Mouse (Mus musculus) intestine, embryonic 15.5 days (tissue): ENCODE data around the gene Pdcd2. TPM values are rescaled to one million over a fixed set of nuclear protein-coding genes. Genes with fewer than 3 reads are reported as not detected.
"Not testable (repeated sequence)": the region's sequence is repeated elsewhere in the genome, so short reads cannot be mapped to it uniquely, and the experiment has no call there.

ENCODE experiments used
- ATAC-seq: fragments of 200-750 bp; cut with Nextera tagmentation; 2 replicates; pipeline ENCODE4 v1.8.0; 2017; ENCODE audit warnings: moderate TSS enrichment, moderate library complexity
- H3K27ac ChIP-seq: fragments of 300-500 bp; sonication (generic); 2 replicates; pipeline ENCODE4 v1.5.1; 2015; ENCODE audit warnings: mild to moderate bottlenecking, inconsistent platforms
- H3K27me3 ChIP-seq: fragments of 300-500 bp; sonication (generic); replicated peaks from 2 replicates; pipeline ENCODE4 v1.6.1; 2015; ENCODE audit warnings: inconsistent platforms
- H3K36me3 ChIP-seq: fragments of 300-500 bp; sonication (generic); 2 replicates; pipeline ENCODE4 v1.6.1; 2015; ENCODE audit warnings: inconsistent platforms
- H3K4me1 ChIP-seq: fragments of 300-500 bp; sonication (generic); replicated peaks from 2 replicates; pipeline ENCODE4 v1.6.1; 2015; ENCODE audit warnings: inconsistent platforms
- H3K4me2 ChIP-seq: fragments of 300-500 bp; sonication (generic); replicated peaks from 2 replicates; pipeline ENCODE4 v1.6.1; 2015; ENCODE audit warnings: mild to moderate bottlenecking, inconsistent platforms
- H3K4me3 ChIP-seq: fragments of 300-500 bp; sonication (generic); replicated peaks from 2 replicates; pipeline ENCODE4 v1.5.1; 2015; ENCODE audit warnings: inconsistent platforms
- H3K9ac ChIP-seq: fragments of 300-500 bp; sonication (generic); 2 replicates; pipeline ENCODE4 v1.6.1; 2015; ENCODE audit warnings: inconsistent platforms
- H3K9me3 ChIP-seq: fragments of 300-500 bp; sonication (generic); 2 replicates; pipeline ENCODE4 v1.6.1; 2016; ENCODE audit warnings: inconsistent platforms
- WGBS: fragments of 180-500 bp; shearing (Covaris S2); methylation state at CpG from one replicate; pipeline ENCODE4 v1.1.7; 2015; 5-methylcytosine and 5-hydroxymethylcytosine counted together
- polyA plus RNA-seq: library from polyadenylated mRNA; unstranded; fragments of >200 nt; fragmentation: Nextera tagmentation; extraction: Ambion mirVana; gene quantifications from 2 replicates; pipeline ENCODE4 v1.2.1, GENCODE M21; 2015

Pdcd2 gene
- 49.9 and 57.0 TPM in 2 replicates for polyA plus RNA-seq

DNA sequence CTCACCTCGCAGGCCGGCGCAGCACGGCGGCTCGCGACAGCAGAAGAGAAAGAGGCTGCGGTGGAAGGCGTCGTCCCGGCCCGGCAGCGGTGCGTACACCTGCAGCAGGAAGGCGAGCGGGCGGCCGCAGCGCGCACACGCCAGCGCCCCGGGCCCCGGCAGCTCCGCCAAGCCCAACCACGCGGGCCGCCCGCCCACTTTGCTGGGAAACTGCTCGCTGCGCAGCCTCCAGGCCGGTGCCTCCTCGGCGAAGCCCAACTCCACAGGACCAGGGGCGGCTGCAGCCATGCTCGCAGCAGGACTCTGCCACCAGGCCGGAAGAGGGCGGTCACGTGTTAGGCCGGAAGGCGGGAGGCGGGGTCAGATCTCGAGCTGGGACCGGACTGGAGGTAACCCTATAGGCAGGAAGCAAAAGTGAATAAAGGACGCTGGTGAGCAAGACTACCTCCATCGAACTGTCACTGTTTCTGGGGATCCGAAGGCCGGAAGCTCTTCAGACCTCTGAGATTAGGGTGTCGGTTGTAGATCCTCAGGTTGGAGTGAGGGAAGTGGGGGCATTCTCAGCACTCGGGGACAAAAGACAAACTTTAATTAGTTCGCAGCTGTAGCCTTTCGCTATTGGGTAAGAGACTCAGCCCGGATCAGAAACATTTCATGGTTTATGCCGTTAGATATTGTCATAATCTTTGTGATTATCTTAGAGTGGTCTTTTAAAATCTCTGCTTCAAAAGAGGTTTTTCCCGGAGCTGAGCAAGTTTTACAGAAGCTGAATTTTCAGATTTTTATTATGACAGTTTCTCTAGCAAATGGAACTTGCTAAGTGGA, at the start of gene Pdcd2:
TSS of gene Pdcd2 (minus strand) at position 316 of the 825 bp plus-strand sequence.
- WGBS = under 1% methylated on average over 54 of the region's 55 CpGs
- Histone ChIP-seq H3K9me3 (no peaks in the 10 kb centered on the region), H3K4me1 (0 out of 2 replicates have a peak, but pooled peaks cover 3% of the 10 kb centered on the region), H3K4me2 (peak within 1 kb of the TSS; percentile 70), H3K9ac (peak within 1 kb of the TSS; percentile 83), H3K36me3 (0 out of 2 replicates have a peak, but pooled peaks cover 7% of the 10 kb centered on the region), H3K4me3 (peak within 1 kb of the TSS; percentile 85), H3K27ac (peak within 1 kb of the TSS; percentile 87), H3K27me3 (no peaks in the 10 kb centered on the region)
- peak; percentile 100 for ATAC-seq

DNA sequence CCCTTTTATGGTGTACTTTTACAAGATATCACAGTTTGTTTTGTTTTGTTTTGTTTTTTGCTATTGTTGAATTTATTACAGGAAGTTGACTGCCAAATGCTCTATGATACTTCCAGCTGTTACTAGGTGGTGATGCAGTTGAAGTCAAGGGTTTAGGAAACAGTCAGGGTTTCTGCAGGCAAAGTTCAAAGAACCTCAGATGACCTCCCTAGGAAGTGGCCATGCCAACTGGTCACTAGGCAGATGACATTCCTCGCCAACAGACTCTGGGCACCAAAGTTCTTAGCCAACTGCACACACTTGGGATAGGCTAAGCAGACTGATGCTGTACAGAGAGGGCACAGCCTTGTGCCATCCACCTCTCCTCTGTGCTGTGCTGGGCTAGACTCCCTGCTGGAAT, 48.0 kb upstream of the Pdcd2 start:
- no peak overlapping the region for H3K4me2 ChIP-seq
- no peaks in the 10 kb centered on the region for H3K9me3 ChIP-seq
- no peaks in the 10 kb centered on the region for H3K4me1 ChIP-seq
- H3K4me3 ChIP-seq = no peak overlapping the region
- WGBS = 77% methylated on average over 1 of the region's 1 CpGs
- no peaks in the 10 kb centered on the region for H3K36me3 ChIP-seq
- H3K9ac ChIP-seq = no peak overlapping the region
- no peak for ATAC-seq
- H3K27me3 ChIP-seq = 0 out of 2 replicates have a peak, but pooled peaks cover 10% of the 10 kb centered on the region
- no peak overlapping the region for H3K27ac ChIP-seq

DNA sequence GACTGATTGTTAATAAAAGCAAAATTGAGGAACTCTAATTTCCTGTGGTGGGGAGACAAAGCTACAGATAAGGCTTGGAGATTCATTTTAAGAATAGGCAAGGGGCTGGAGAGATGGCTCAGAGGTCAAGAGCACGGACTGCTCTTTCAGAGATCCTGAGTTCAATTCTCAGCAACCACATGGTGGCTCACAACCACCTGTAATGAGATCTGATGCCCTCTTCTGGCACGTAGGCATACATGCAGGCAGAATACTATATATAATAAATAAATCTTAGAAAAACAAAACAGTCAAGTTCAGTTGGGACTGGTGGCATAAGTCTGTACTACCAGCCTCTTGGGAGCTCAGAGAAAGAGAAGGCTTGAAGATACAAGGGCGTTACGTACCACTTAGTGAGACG, 39.8 kb upstream of the Pdcd2 start:
- Histone ChIP-seq H3K4me2 (no peak overlapping the region), H3K4me3 (no peak overlapping the region), H3K36me3 (no peaks in the 10 kb centered on the region), H3K4me1 (no peaks in the 10 kb centered on the region), H3K27me3 (0 out of 2 replicates have a peak, but pooled peaks cover 2% of the 10 kb centered on the region), H3K9me3 (no peaks in the 10 kb centered on the region), H3K27ac (no peak overlapping the region), H3K9ac (no peak overlapping the region)
- no peak for ATAC-seq
- WGBS = 69% methylated on average over 5 of the region's 5 CpGs

DNA sequence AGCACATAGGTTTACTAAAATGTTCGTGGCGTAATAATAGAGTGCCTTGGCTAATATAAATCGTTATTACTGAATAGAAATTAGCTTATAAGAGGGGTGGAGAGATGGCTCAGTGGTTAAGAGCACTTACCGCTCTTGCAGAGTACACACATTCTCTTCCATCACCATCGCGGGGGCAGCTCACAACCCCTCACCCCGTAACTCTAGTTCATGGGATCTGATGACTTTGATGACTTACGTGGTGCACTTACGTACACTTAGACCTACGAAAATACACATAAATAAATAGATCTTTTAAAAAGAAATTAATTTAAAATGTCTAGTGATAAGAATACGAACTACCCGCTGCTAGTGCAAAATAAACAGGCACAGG, 37.8 kb upstream of the Pdcd2 start:
- 0 out of 2 replicates have a peak, but pooled peaks cover 2% of the 10 kb centered on the region for H3K27me3 ChIP-seq
- no peaks in the 10 kb centered on the region for H3K9me3 ChIP-seq
- no peak overlapping the region for H3K9ac ChIP-seq
- peak overlapping the region; percentile 69 for H3K4me3 ChIP-seq
- no peak overlapping the region for H3K27ac ChIP-seq
- WGBS = 43% methylated on average over 12 of the region's 12 CpGs
- H3K36me3 ChIP-seq = no peaks in the 10 kb centered on the region
- H3K4me2 ChIP-seq = peak overlapping the region; percentile 67
- ATAC-seq = no peak
- no peaks in the 10 kb centered on the region for H3K4me1 ChIP-seq

DNA sequence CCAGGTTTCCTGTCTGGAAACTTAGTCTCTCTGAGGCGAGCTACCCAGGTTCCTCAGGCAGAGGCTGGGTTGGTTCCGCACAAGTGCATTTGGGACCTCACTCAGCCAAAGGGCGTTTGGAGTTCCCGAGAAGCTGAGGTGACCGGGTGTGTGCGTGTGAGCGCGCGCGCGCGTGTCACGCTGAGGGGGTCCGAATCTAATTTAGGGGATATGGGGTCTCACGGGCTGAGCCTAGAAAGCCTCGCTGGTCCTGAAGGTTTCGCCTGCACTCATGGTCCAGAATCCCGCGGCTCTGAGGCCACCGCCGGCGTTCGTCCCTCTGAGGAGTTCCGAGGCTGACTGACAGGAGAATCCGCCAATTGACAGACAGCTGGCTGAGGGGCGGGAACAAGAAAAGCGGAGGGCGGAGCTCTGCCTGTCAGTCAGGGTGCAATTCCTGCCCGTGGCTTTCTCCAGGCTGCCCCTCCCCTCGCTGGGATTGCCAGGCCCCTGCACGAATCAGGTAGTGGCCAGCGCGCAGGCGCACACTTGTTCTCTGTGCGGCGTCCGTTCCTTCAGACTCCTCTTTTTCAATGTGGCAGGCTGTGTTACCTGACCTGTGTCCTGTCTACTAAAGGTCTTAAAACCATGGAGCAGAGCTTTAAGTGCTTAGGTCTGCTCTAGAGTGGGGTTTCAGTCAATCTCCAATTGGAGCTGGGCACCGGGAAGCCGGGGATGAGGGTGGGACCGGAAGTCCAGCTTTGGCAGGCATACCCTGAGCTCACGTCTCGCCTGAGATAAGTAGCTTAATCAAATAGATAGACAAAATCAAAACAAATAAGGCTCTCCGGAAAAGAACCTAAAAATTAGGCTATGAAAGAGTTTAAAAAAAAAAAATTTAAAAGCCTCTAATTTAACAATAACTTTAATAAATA, 37.2 kb upstream of the Pdcd2 start, which contains the start of gene Prdm9:
TSS of gene Prdm9 (minus strand) at position 341 of the 914 bp plus-strand sequence.
- no peaks in the 10 kb centered on the region for H3K36me3 ChIP-seq
- peak; percentile 100 for ATAC-seq
- H3K4me2 ChIP-seq = peak within 1 kb of the TSS; percentile 90
- H3K27me3 ChIP-seq = 0 out of 2 replicates have a peak, but pooled peaks cover 2% of the 10 kb centered on the region
- no peaks in the 10 kb centered on the region for H3K4me1 ChIP-seq
- WGBS = under 1% methylated on average over 43 of the region's 43 CpGs
- H3K9ac ChIP-seq = peak within 1 kb of the TSS; percentile 71
- H3K9me3 ChIP-seq = no peaks in the 10 kb centered on the region
- H3K4me3 ChIP-seq = peak within 1 kb of the TSS; percentile 69
- peak within 1 kb of the TSS; percentile 92 for H3K27ac ChIP-seq

DNA sequence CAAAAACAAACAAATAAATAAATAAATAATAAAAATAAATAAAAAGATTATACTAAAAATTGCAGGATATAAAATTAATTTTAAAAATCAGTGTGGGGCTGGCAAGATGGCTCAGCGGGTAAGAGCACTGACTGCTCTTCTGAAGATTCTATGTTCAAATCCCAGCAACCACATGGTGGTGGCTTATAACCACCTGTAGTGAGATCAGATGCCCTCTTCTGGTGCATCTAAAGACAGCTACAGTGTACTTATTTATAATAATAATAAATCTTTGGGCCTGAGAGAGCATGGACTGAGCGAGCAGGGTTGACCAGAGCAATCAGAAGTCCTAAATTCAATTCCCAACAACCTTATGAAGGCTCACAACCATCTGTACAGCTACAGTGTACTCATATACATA, 32.8 kb upstream of the Pdcd2 start:
- no peak overlapping the region for H3K27ac ChIP-seq
- no peak overlapping the region for H3K4me2 ChIP-seq
- WGBS = 92% methylated on average over 2 of the region's 2 CpGs
- H3K9me3 ChIP-seq = no peaks in the 10 kb centered on the region
- H3K27me3 ChIP-seq = 0 out of 2 replicates have a peak, but pooled peaks cover 2% of the 10 kb centered on the region
- no peak overlapping the region for H3K9ac ChIP-seq
- H3K4me1 ChIP-seq = no peaks in the 10 kb centered on the region
- no peak overlapping the region for H3K4me3 ChIP-seq
- ATAC-seq = no peak
- no peaks in the 10 kb centered on the region for H3K36me3 ChIP-seq

DNA sequence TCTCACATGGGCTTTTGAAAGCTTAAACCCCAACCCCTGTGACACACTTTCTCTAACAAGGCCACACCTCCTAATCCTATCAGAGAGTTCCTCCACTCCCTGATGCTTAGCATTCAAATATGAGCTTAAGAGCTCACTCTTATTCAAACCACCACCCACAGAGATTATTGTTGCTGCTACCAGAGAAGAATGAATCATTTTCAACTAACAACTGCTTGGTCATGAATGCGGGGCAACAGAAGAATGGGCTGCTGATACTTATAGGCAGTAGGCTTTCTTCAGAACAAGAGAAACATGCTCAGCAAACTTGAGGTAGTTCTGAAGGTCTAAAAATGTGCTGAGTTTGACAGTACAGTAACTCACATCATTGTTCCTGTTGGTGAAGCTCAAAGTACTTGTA, 22.6 kb upstream of the Pdcd2 start:
- no peaks in the 10 kb centered on the region for H3K9me3 ChIP-seq
- ATAC-seq = no peak
- no peak overlapping the region for H3K27ac ChIP-seq
- H3K27me3 ChIP-seq = no peaks in the 10 kb centered on the region
- H3K4me1 ChIP-seq = no peaks in the 10 kb centered on the region
- H3K4me2 ChIP-seq = no peak overlapping the region
- no peak overlapping the region for H3K4me3 ChIP-seq
- no peak overlapping the region for H3K9ac ChIP-seq
- no peaks in the 10 kb centered on the region for H3K36me3 ChIP-seq
- 45% methylated on average over 1 of the region's 1 CpGs for WGBS

DNA sequence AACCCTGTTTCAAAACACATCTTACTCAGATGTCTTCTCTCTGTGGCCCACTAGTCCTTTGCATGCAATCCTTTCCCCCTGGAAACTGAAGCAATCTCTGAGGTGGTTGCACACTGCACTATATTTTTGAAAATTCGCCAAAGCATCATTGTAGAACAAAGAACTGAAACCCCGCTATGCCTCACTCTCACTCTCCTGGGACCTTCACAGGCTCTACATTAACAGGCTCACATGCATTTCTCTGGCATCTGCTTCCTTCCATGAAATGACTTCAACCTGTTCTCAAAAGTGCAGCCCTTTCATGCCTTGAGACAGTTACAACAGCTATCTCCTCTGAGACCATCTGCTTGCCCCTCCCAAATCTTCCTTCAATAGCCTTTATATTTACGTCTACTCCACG, 19.3 kb upstream of the Pdcd2 start:
- no peak overlapping the region for H3K9ac ChIP-seq
- no peaks in the 10 kb centered on the region for H3K9me3 ChIP-seq
- no peak overlapping the region for H3K27ac ChIP-seq
- H3K36me3 ChIP-seq = no peaks in the 10 kb centered on the region
- H3K4me1 ChIP-seq = no peaks in the 10 kb centered on the region
- H3K4me2 ChIP-seq = no peak overlapping the region
- H3K27me3 ChIP-seq = no peaks in the 10 kb centered on the region
- WGBS = 67% methylated on average over 4 of the region's 4 CpGs
- H3K4me3 ChIP-seq = no peak overlapping the region
- no peak for ATAC-seq

DNA sequence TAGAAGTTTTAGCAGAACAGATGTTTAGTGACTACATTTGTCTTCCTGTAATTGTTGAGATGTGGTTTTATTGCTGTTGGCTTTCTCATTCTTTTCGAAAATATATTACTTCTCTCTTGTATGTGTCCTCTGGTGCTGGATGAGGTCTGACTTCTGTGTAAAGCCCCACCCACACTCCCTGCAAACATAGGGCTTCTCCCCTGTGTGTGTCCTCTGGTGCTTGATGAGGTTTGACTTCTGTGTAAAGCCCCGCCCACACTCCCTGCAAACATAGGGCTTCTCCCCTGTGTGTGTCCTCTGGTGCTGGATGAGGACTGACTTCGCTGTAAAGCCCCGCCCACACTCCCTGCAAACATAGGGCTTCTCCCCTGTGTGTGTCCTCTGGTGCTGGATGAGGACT, 16.8 kb upstream of the Pdcd2 start:
- ATAC-seq, H3K4me1 ChIP-seq, H3K4me3 ChIP-seq, H3K27ac ChIP-seq, H3K36me3 ChIP-seq, H3K9ac ChIP-seq, H3K27me3 ChIP-seq, H3K4me2 ChIP-seq, H3K9me3 ChIP-seq: not testable (repeated sequence)
- WGBS = 61% methylated on average over 4 of the region's 4 CpGs

DNA sequence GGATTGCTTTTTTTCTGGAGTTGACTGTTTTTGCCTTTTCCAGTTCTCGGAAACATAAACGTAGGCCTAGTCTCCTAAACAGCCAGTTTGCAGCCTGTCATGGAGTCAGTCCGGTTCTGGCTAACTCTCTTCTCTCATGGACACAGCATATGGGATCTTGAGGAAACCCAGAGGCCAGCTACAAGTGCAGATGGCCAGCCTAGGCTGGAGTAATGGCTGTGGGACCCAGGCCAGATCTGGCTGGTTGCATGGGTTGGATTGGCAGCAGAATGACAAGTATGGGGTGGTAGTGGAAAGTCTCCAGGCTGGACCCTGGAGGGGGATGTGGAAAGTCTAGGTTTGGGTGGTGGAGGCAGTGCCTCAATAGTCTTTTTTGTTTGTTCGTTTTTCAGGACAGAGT, 13.2 kb upstream of the Pdcd2 start:
- peaks cover 9% of the 10 kb centered on the region for H3K27me3 ChIP-seq
- 0 out of 2 replicates have a peak, but pooled peaks cover 4% of the 10 kb centered on the region for H3K4me1 ChIP-seq
- no peaks in the 10 kb centered on the region for H3K36me3 ChIP-seq
- 67% methylated on average over 4 of the region's 4 CpGs for WGBS
- H3K9me3 ChIP-seq = no peaks in the 10 kb centered on the region
- no peak overlapping the region for H3K9ac ChIP-seq
- H3K27ac ChIP-seq = no peak overlapping the region
- H3K4me2 ChIP-seq = no peak overlapping the region
- no peak for ATAC-seq
- no peak overlapping the region for H3K4me3 ChIP-seq

DNA sequence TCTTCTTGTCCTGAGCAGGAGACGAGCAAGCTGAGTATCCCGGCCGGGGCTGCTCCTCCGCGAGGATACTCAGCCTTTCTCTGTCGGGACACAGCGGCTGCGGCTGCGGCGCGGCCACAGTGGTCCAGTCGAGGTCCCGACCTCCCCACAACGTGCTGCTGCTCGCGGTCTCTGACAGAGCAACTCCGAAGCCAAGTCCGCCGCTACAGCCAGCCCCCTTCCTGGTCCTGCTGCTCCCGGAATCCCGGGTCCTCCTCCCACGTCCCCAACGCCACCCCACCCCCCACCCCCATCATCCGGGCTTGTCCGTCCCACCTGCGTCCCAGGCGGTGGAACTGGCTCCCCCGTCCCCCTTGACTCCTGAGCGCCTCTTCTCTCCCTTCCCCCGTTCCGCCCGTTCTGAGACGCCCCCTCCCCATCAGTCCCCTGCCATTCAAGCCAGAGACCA, 9.4 kb upstream of the Pdcd2 start:
- WGBS = 1% methylated on average over 33 of the region's 33 CpGs
- Histone ChIP-seq H3K27me3 (peaks cover 13% of the 10 kb centered on the region), H3K4me1 (0 out of 2 replicates have a peak, but pooled peaks cover 4% of the 10 kb centered on the region), H3K27ac (no peak overlapping the region), H3K4me3 (peak overlapping the region; percentile 44), H3K4me2 (peak overlapping the region; percentile 89), H3K9ac (peak overlapping the region; percentile 37; the same call in 1 of the 2 replicates), H3K36me3 (no peaks in the 10 kb centered on the region), H3K9me3 (no peaks in the 10 kb centered on the region)
- ATAC-seq = peak; percentile 63; the same call in 1 of the 2 replicates

DNA sequence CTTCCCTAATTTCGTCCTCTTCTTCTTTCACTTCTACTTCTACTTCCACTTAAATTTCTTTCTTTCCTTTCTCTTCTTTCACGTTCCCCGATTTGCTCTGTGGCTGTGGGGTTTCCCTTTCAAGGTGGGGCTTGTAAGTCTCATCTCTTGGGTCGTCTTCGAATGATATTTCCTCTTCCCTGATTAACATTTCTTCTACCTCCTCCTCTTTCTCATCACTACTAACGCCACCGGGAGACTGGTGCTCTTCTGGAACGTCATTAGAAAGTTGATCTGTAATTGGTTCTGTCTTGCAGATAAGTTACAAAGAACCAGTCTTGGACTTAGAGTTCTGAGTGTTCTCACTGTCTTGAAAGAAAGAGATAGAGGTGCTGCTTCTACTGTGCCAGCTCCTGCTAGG, 8.8 kb upstream of the Pdcd2 start:
- H3K27ac ChIP-seq = no peak overlapping the region
- no peaks in the 10 kb centered on the region for H3K9me3 ChIP-seq
- H3K4me3 ChIP-seq = peak overlapping the region; percentile 44
- no peak overlapping the region for H3K9ac ChIP-seq
- ATAC-seq = no peak
- H3K36me3 ChIP-seq = no peaks in the 10 kb centered on the region
- 0 out of 2 replicates have a peak, but pooled peaks cover 4% of the 10 kb centered on the region for H3K4me1 ChIP-seq
- 20% methylated on average over 8 of the region's 8 CpGs for whole genome bisulfite sequencing
- H3K4me2 ChIP-seq = peak overlapping the region; percentile 89
- H3K27me3 ChIP-seq = peaks cover 13% of the 10 kb centered on the region
